In the genomic region with DNA sequence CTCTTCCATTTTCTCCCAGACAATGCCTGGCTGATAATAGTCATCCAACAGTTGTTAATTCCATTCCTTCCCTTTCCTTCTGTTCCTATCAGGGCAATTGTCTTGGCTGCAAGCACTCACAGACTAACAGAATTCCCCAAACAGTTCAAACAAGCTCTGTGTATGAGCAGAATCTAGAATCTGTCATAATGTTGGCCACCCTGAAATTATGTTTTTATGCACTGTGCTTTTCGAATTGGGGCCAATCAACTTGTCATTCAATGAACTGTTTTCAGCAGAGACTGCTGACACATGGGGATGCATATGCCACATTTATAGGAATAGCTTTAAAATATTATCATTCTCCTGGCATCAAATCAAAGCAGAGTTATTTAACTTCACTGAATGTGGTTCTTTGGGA, we compare ENCODE assay signal across 19 mouse cellular contexts.
A peak's percentile ranks its signal among the peaks of the same experiment; 100 is the strongest.
DNase-seq lines count a peak whose midpoint lies in the region; ATAC-seq lines count a peak whose summit lies in the region.
"Had no signal": no experiment of that assay in that cellular context is flagged by ENCODE, and none has a peak within 500 bp of the region (broad histone marks: within the 10 kb centered on the region; RNA-seq: fewer than 3 reads in every experiment).

No protein-coding gene starts in this region.

- no peak overlapping the region for H3K27ac ChIP-seq in forebrain, embryonic 14.5 days (ENCODE audit: low read depth, low read length)
- no peak overlapping the region for H3K27ac ChIP-seq in forebrain, embryonic 10.5 days
- H3K27ac ChIP-seq: embryonic facial prominence, embryonic 13.5 days; hindbrain, embryonic 15.5 days had no signal

- no peaks in the 10 kb centered on the region for H3K27me3 ChIP-seq in forebrain, embryonic 14.5 days (replicated peaks; ENCODE audit: control insufficient read depth, insufficient read depth, low read length)
- no peaks in the 10 kb centered on the region for H3K27me3 ChIP-seq in forebrain, embryonic 10.5 days (ENCODE audit: poor library complexity, severe bottlenecking)
- H3K27me3 ChIP-seq: embryonic facial prominence, embryonic 13.5 days; heart, embryonic 12.5 days; hindbrain, embryonic 15.5 days had no signal

- no peaks in the 10 kb centered on the region for H3K36me3 ChIP-seq in forebrain, embryonic 14.5 days (ENCODE audit: control insufficient read depth, insufficient read depth, low read length)
- no peaks in the 10 kb centered on the region for H3K36me3 ChIP-seq in forebrain, embryonic 10.5 days (replicated peaks)
- H3K36me3 ChIP-seq: embryonic facial prominence, embryonic 13.5 days; heart, embryonic 12.5 days; hindbrain, embryonic 15.5 days had no signal

- WGBS in forebrain, embryonic 14.5 days = 66% methylated on average over 1 of the region's 1 CpGs
- WGBS in forebrain, embryonic 10.5 days = 86% methylated on average over 1 of the region's 1 CpGs

- no peak overlapping the region for H3K9ac ChIP-seq in forebrain, embryonic 14.5 days (ENCODE audit: low read length)
- H3K9ac ChIP-seq: embryonic facial prominence, embryonic 13.5 days; heart, embryonic 12.5 days; hindbrain, embryonic 15.5 days had no signal

- no peak overlapping the region for H3K4me2 ChIP-seq in forebrain, embryonic 14.5 days (ENCODE audit: low read length)
- H3K4me2 ChIP-seq: embryonic facial prominence, embryonic 13.5 days; heart, embryonic 12.5 days; hindbrain, embryonic 15.5 days had no signal

- peak; percentile 57; the same call in 1 of the 2 replicates for ATAC-seq in forebrain, embryonic 14.5 days
- ATAC-seq: intestine, embryonic 16.5 days had no signal

- peak; percentile 68 for DNase-seq in forebrain, embryonic 14.5 days (ENCODE audit: low spot score)
- no peak for DNase-seq in forebrain, embryonic 10.5 days (ENCODE audit: extremely low spot score, low spot score)
- DNase-seq in layer of hippocampus, adult 9-10 months (ENCODE audit: low spot score) = peak; percentile 25
- no peak for DNase-seq in layer of hippocampus, postnatal 36 days
- DNase-seq in brain, embryonic 18.5 days (ENCODE audit: low read depth, low spot score) = peak; percentile 64
- DNase-seq in gastrocnemius, postnatal 25 days = no peak
- DNase-seq in B cell, adult 2 months = no peak
- DNase-seq: adrenal gland, adult 2 months; adrenal gland, postnatal 25 days; cerebellum, adult 11-12 months; cerebellum, adult 9-10 months; cerebellum, postnatal 25 days; gastrocnemius, postnatal 10 days; heart, postnatal 36 days; kidney, adult 8-10 months had no signal

- no peaks in the 10 kb centered on the region for H3K4me1 ChIP-seq in forebrain, embryonic 14.5 days (ENCODE audit: control insufficient read depth, insufficient read depth, low read length)
- H3K4me1 ChIP-seq in forebrain, embryonic 10.5 days = no peaks in the 10 kb centered on the region
- H3K4me1 ChIP-seq: embryonic facial prominence, embryonic 13.5 days; heart, embryonic 12.5 days had no signal

- no peaks in the 10 kb centered on the region for H3K9me3 ChIP-seq in forebrain, embryonic 14.5 days (replicated peaks; ENCODE audit: control insufficient read depth, low read length)
- H3K9me3 ChIP-seq in forebrain, embryonic 10.5 days = no peaks in the 10 kb centered on the region
- H3K9me3 ChIP-seq: embryonic facial prominence, embryonic 13.5 days; heart, embryonic 12.5 days; hindbrain, embryonic 15.5 days had no signal

- H3K4me3 ChIP-seq in forebrain, embryonic 14.5 days (ENCODE audit: low read depth, low read length) = no peak overlapping the region
- no peak overlapping the region for H3K4me3 ChIP-seq in forebrain, embryonic 10.5 days
- H3K4me3 ChIP-seq: embryonic facial prominence, embryonic 13.5 days; heart, embryonic 12.5 days; hindbrain, embryonic 15.5 days had no signal

Comparison
In these comparisons a context has a peak if more than half of its experiments do, and no peak if none do; other contexts are left out.
1. DNase-seq: peak in forebrain, embryonic 14.5 days (single experiment), layer of hippocampus, adult 9-10 months (single experiment) and brain, embryonic 18.5 days (single experiment); none in forebrain, embryonic 10.5 days (single experiment), layer of hippocampus, postnatal 36 days (0 of 2), gastrocnemius, postnatal 25 days (single experiment) and B cell, adult 2 months (0 of 2).